Mouse (Mus musculus): ENCODE results near the gene Trim29.

DNA sequence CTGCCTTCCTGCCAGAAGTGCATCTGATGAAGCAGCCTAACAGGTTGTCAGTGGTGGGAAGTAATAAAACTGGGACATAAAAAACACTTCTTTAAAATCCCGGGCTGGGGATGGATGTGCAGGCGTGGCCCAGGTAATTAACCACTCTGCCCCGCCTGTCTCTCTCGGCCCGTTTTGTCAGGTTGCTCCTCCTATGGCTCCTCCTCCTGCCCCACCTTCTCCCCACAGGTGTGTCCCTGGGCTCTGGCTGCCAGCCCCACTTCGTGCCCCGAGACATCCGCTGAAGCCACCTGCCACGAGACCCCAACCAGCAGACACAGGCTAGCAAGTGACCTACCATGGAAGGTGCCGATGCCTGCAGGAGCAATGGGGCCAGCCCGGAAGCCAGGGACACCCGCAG is at the start of gene Trim29:
- TF ChIP-seq CTCF (IDR thresholded peaks at IDR 0.05; ENCODE audit: insufficient read depth, low read length) = no peak
- no peak for TF ChIP-seq POLR2A (IDR thresholded peaks at IDR 0.05; ENCODE audit: borderline replicate concordance, extremely low read depth, low read depth, low read length)

Data from lung, adult 2 months (tissue).